Mouse (Mus musculus) MEL-GATA-1-ER (cell line): ENCODE results near the gene Aldh4a1.

ENCODE experiments used
- DNase-seq: peaks from one replicate; pipeline ENCODE4 v3.0.0-alpha.2; 2012; ENCODE audit warnings: low read depth; ENCODE audit errors: extremely low read depth

Gene Aldh4a1

DNA sequence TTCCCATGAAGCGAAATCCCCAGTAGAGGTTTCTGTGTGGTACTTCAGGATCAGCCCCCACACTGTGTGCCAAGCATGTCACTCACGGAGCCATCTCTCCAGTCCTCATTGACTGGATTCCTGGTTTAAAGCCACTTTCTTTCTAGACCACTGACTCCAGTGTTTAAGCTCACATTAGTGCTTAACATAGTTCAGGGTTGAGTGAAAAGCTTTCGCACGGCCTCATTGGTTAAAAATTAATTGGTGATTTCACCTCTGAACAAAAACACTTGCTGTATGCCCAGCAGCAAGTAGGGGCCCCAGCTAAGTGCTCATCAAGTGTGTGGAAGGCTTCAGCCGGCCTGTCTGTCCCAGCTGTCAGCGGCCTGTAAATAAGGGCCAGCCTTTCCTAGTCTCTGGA is 45.0 kb downstream of the Aldh4a1 start:
- no peak for DNase-seq

DNA sequence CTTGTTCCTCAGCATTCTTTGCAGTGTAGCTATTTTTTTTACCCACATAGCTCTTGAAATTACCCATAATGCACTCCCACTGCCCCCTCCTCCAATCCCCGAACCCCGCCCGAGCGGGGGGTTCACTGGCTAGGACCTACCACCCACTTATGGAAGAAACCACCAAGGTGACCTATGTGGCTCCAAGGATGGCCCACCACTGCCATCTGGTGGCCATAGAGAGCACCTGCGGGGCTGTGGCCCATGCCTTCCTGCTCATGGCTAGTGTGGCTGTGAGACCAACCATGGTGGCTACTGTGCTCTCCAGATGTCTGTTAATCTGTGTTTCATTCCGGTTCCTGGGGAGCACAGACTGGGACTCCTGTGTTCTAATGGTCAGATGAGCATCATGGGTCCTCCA is 47.2 kb downstream of the Aldh4a1 start:
- DNase-seq = peak; percentile 1

DNA sequence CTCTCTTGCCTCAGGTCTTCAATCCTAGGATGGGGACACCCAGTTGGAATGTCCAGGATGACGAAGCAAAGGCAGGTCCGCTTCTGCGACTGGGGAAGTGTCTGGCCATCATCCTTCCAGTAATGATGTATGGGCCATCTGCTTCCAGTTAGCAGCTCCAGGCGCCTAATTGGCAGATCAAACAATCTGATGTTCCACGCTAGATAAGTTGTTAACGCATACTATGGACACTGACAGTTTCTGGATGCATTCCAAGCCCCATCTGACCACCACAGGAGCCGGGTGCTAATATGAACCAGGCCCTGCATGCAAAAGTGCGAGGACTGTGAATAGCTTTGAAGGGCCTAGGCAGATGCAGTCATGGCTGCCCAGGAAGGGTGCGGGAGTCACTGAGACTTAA is 53.0 kb downstream of the Aldh4a1 start:
- DNase-seq = no peak

DNA sequence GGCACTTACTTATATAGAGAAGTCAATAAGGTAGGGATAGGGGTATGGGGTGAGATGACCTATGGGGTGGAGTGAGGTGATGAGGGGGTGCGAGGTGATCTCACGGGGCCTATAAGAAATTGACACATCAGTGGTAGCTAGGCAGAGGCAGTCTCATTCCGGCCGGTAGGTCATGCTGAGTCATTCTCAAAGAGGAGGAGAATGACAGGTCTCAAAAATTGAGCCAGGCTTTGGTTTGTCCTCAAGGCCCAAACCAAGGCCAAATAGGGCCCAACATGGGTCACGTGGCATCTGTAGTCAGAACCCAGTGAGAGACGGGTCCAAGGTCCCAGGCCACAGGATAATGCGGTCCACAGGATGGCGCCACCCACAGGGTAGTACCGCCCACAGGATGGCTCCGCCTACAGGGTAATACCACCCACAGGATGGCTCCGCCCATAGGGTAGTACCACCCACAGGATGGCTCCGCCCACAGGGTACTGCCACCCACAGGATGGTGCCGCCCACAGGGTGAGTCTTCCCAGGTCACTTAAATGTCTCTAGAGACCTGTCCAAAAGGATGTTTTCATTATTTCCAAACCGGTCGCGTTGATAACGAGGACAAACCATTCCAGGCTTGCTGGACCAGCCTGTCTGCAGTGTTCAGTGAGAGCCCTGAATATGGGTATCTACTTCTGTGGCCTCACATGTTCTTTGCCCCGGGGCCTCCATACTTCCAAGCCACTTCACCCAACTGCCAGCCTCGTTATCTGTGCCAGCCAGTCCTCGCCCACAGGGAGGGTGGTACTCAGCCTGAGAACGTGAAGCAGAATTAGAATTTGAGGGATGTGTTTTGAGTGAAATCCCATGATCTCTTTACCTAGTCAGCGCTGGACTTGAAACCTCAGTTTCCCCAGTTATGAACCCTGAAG is 61.3 kb downstream of the Aldh4a1 start:
- DNase-seq = no peak

DNA sequence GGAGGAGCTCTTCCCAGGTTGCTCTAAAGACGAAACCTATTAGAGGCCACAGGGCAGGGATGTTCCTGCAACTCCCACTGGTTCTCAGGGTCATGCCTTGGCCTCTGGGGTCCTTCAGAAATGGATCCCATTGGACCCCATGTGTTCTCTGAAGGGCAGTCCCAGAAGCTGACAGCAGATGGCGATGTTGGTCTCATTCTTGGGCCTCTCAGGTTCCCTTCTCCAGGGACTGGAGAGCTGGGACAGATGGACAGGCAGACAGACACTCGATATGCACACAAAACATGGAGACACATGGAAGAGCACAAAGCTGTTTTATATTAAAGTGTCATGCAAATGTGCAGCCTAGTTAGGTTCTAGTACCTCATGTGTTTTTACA is 62.0 kb downstream of the Aldh4a1 start:
- DNase-seq = no peak

DNA sequence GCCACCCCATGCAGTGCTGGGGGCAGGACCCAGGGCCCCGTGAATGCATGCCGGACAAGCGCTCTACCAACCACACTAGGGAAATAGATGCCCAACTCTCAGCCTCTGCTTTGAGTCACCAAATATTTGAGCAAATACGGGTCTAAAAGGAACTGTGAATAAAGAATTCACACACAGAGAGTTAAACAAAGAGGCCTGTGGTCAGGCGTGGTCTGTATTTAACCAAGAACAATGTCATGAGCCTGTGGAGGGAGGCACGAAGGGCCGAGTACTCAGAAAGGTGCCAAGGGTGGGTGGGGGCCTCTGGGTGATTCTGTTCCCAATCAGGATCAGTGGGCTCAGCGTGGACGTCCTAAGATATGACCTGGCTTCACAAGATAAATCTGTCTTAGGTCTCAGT is 65.4 kb downstream of the Aldh4a1 start:
- no peak for DNase-seq

DNA sequence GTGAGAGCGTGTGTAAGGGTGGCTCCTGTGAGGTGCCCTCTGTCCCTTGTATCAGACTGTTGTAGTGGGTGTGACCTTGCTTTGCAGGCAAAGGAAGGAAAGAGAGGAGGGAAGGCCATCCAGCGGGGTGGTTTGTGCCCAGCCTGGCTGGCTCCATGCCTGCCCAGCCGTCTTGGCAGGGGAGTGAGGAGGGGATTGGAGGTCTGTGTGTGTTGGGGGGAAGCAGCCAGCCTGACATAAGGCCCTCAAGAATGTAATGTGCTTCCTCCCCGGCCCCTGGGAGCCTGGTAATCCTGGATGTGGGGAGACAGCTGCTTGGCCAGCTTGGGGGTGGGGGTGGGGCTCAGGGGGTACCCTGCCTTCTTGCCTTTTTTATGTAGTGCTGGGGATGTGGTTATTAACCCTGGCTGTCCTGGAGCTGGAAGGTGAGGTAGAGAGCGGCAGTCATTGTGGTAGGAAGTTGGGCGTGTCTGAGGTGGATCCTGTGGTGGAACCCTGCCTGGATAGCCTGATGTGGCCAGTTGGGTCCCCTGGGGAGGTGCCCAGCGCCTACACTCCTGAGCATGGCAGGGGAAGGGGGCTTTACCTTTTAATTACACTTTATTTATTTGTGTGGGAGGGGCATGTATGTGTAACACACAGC is 67.1 kb downstream of the Aldh4a1 start:
- no peak for DNase-seq

DNA sequence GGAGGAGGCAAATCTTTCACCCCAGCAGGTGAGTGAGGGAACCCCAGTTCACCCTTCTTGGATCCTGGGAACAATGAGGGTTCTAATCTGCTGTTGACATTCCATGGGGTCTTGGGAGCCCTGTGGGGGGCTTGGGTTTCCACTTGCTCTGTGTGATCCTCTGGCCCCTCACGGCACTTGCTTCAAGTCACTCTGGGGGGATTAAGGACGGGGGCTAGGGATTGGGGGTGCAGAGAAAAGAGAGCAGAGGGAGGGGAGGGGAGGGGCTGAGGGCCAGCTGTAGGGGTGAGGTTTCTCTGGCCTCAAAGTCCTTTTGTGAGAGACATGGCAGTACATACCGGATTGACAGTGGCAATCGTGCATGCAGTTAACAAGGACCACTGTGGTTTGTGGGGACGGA is 70.6 kb downstream of the Aldh4a1 start:
- DNase-seq = no peak

DNA sequence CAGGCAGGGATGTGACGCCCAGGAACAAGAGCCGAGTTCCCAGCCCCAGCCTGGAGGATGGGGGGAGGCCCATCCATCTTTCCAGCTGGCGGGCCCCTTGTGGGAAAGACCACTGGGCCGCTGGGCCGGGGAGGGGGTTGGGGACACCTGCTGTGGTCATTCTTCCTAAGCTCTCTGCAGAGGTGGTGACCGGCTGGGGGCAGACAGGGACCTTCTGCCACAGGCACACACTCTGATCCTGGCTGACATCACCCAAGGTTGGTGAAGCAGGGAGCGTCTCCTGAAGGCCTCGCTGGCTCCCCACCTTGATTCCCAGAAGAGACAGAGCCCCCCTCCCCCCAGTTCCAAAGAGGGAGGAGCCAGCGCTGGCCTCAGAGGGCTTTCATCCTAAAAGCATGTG is 75.1 kb downstream of the Aldh4a1 start:
- no peak for DNase-seq

DNA sequence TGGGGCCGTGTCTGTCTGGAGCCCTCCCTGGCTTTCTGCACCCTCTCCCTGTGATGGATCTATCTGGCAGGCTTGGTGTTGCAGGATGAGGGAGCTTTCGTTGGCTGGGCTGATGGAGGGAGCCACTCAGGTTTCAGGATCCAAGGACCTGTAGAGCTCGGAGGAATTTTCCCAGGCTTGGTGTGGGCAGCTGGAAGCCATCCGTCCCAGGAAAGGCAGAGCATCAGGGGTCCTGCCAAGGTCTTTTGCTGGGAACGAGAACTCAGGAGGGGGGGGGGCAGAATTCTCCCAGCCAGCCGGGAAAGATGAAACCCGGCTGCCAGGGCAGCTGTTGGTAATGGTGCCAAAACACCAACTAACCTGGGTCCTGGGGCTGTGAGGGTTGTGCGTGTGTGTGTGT is 75.9 kb downstream of the Aldh4a1 start:
- DNase-seq = no peak
